Mouse (Mus musculus) midbrain, embryonic 13.5 days (tissue): ENCODE results near the gene Klhl25. TPM values are rescaled to one million over a fixed set of nuclear protein-coding genes. Genes with fewer than 3 reads are reported as not detected.
"Not testable (repeated sequence)": the region's sequence is repeated elsewhere in the genome, so short reads cannot be mapped to it uniquely, and the experiment has no call there.

ENCODE experiments used
- ATAC-seq: fragments of 200-750 bp; cut with Nextera tagmentation; 2 replicates; pipeline ENCODE4 v1.8.0; 2017; ENCODE audit warnings: mild to moderate bottlenecking, moderate TSS enrichment, moderate library complexity
- H3K27ac ChIP-seq: fragments of 300-500 bp; sonication (generic); 2 replicates; pipeline ENCODE4 v1.5.1; 2015; ENCODE audit warnings: inconsistent platforms, mild to moderate bottlenecking, moderate library complexity
- H3K27me3 ChIP-seq: fragments of 300-500 bp; sonication (generic); 2 replicates; pipeline ENCODE4 v1.6.1; 2015; ENCODE audit warnings: mild to moderate bottlenecking, inconsistent platforms
- H3K36me3 ChIP-seq: fragments of 300-500 bp; sonication (generic); 2 replicates; pipeline ENCODE4 v1.6.1; 2015; ENCODE audit warnings: mild to moderate bottlenecking, inconsistent platforms
- H3K4me1 ChIP-seq: fragments of 300-500 bp; sonication (generic); replicated peaks from 2 replicates; pipeline ENCODE4 v1.6.1; 2015; ENCODE audit warnings: inconsistent platforms
- H3K4me2 ChIP-seq: fragments of 300-500 bp; sonication (generic); replicated peaks from 2 replicates; pipeline ENCODE4 v1.6.1; 2015; ENCODE audit warnings: moderate library complexity, mild to moderate bottlenecking, inconsistent platforms
- H3K4me3 ChIP-seq: fragments of 300-500 bp; sonication (generic); replicated peaks from 2 replicates; pipeline ENCODE4 v1.5.1; 2015; ENCODE audit warnings: mild to moderate bottlenecking, inconsistent platforms
- H3K9ac ChIP-seq: fragments of 300-500 bp; sonication (generic); replicated peaks from 2 replicates; pipeline ENCODE4 v1.6.1; 2015; ENCODE audit warnings: mild to moderate bottlenecking, inconsistent platforms
- H3K9me3 ChIP-seq: fragments of 300-500 bp; sonication (generic); 2 replicates; pipeline ENCODE4 v1.6.1; 2016; ENCODE audit warnings: mild to moderate bottlenecking, inconsistent platforms
- WGBS: fragments of 180-500 bp; shearing (Covaris S2); methylation state at CpG from one replicate; pipeline ENCODE4 v1.1.7; 2015; 5-methylcytosine and 5-hydroxymethylcytosine counted together
- polyA plus RNA-seq: library from polyadenylated mRNA; unstranded; fragments of >200 nt; fragmentation: Nextera tagmentation; extraction: Ambion mirVana; gene quantifications from 2 replicates; pipeline ENCODE4 v1.2.1, GENCODE M21; 2015

Klhl25 gene
- polyA plus RNA-seq, 1 experiment from 2014 or later: 25.8 TPM

DNA sequence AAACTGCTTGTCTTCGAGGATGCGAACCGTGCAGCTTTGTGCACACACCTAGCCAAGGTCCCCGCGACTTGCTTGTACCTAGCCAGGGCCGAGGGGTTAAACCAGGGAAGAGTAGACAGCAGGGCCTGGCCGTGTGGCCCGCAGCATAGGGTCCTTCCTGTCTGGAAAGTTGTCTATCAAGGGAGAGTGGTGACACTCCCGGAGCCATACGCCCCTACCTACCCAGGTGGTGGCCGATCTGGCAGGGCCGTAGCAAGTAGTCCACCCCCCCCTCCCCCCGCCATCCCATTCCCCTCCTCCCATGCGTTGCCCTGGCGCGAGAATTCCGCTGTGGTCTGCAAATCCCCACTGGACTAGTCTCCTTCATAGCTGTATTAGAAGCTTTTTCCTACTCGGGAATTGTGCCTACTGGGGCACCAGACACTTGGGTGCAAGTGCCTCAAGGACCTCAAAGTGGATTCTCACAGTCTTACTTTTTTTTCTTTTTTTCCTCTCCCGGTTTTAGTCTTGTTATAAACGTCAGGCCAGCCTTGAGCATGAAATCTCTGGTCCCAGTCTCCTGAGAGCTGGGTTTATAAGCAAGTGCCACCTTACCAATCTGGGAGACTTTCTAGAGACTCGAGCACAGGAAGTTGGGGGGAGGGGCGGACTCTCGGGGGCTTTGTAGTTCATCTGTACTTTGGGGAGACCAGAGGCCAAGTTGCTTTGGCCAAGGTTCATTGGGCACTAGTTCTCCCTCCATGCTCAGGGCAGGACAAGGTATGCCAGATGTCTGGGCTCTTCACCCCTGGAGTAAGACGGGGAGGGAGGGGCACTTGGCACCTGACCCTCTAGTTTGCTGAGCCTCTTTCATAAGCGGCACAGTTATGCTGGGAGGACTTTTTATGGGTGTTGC, 913 bp downstream of the Klhl25 start:
- ATAC-seq: peak; percentile 38
- H3K4me3 ChIP-seq: peak overlapping the region; percentile 73
- H3K9ac ChIP-seq: peak overlapping the region; percentile 85
- H3K36me3 ChIP-seq: no peaks in the 10 kb centered on the region
- H3K27ac ChIP-seq: 0 out of 2 replicates have a peak overlapping the region, but pooled peaks have one; percentile 5
- WGBS: 2% methylated on average over 25 of the region's 25 CpGs
- H3K4me2 ChIP-seq: peak overlapping the region; percentile 89
- no peaks in the 10 kb centered on the region for H3K27me3 ChIP-seq
- peaks cover 52% of the 10 kb centered on the region for H3K4me1 ChIP-seq
- H3K9me3 ChIP-seq: no peaks in the 10 kb centered on the region

DNA sequence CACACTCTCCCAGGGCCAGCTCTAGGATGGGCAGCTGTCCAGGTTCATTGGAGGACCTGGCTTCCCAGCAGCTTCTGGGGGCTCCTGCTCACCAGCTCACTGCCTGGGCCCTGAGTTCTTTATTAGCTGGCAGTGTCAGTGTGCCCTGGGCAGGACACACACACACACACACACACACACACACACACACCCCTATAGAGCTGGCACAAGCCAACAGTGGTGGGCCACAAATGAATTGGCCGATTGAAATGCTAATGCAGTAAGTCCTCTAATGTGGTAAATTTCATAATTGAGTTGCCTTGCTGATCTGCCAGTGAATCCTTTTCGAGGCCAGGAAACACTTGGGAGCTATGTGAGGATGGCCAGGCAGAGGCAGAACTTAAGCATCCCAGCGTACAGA, 2.3 kb downstream of the Klhl25 start:
- H3K9me3 ChIP-seq, ATAC-seq: not testable (repeated sequence)
- WGBS: 50% methylated on average over 1 of the region's 3 CpGs

DNA sequence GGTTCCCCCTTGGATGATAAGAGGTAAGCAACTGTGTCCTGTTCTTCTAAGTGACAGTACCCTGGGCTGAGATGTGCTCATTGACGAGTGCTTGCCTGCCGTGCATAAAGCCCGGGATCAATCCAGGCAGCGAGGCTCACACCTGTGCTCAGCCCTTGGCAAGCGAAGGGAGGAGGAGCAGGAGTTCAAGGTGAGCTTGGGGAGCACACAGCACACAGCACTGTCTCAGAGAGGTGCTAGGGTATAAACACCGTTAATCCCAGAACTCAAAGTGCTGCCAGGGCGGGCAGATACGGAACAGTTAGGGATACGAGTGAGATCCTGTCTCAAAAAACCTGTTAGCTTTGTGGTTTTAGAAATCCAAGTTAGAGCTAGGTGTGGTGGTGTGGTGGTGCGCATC, 3.2 kb downstream of the Klhl25 start:
- H3K27ac ChIP-seq: no peak overlapping the region; the same call in 1 of the 2 replicates

More for the DNA sequence above, 2.3 kb downstream of the Klhl25 start:
- H3K9ac ChIP-seq, H3K4me2 ChIP-seq, H3K4me3 ChIP-seq, H3K27me3 ChIP-seq, H3K36me3 ChIP-seq, H3K27ac ChIP-seq: not testable (repeated sequence)
- H3K4me1 ChIP-seq: peaks cover 65% of the 10 kb centered on the region

DNA sequence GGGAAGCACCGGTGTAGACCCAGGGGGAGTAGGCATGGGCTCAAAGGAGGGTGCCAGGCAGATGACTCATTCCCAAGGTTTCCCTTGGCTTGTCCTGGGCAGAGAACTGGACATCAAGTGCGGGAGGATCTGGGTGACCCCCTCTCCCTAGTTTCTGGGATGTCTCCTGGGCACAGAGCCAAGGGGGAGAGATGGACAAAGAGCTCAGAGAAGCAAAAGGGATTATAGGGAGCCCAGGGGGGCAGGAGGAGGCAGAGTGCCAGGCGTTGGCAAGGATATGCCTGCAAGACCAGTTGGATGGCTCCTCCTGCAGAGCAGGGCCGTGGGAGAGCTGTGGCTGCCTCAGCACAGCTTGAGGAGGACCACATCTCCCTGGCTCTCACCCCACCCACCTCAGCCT, 4.3 kb downstream of the Klhl25 start:
- Histone ChIP-seq H3K9ac (peak overlapping the region; percentile 44; the same call in 1 of the 2 replicates), H3K4me2 (peak overlapping the region; percentile 28; the same call in 1 of the 2 replicates), H3K27me3 (no peaks in the 10 kb centered on the region), H3K4me1 (peaks cover 74% of the 10 kb centered on the region), H3K36me3 (no peaks in the 10 kb centered on the region), H3K9me3 (no peaks in the 10 kb centered on the region), H3K4me3 (no peak overlapping the region), H3K27ac (peak overlapping the region; percentile 79)
- 37% methylated on average over 4 of the region's 4 CpGs for WGBS
- ATAC-seq: peak; percentile 37

More for the DNA sequence above, 3.2 kb downstream of the Klhl25 start:
- 86% methylated on average over 10 of the region's 10 CpGs for WGBS
- Histone ChIP-seq H3K4me1 (peaks cover 74% of the 10 kb centered on the region), H3K27me3 (no peaks in the 10 kb centered on the region), H3K36me3 (no peaks in the 10 kb centered on the region), H3K9ac (no peak overlapping the region), H3K4me2 (no peak overlapping the region), H3K4me3 (no peak overlapping the region), H3K9me3 (no peaks in the 10 kb centered on the region)
- ATAC-seq: no peak

DNA sequence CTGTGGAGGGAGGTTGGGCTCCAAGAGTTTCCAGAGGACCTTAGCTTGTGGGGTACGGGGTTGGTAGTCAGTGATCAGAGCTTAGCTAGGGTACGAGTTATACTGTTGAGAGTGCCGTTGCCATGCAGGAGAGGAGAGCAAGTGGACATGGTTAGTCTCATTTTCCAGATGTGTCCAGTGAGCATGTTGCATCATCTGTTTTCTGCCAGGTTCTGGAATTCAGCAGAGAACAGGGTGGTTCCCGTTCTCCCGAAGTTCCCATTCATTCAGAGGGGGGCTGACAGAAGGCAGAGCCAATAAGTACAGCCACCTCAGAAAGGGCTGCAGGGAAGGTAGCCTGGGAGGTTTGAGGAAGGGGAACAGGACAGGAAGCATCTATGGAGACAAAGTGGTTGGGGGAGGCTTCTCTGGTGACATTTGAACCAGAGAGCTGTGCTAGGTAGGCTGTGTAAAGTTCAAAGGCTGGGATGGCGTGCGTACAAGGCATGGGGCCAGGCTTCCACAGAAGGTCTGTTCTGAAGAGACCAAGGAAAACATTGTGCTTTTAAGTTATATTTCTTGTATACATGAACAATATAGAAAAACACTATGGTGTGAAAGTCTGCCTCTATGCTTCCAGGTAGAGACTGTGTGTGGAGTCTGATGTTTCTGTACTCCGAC, 5.2 kb downstream of the Klhl25 start:
- peaks cover 69% of the 10 kb centered on the region for H3K4me1 ChIP-seq
- no peaks in the 10 kb centered on the region for H3K36me3 ChIP-seq
- no peak overlapping the region for H3K4me3 ChIP-seq
- H3K9me3 ChIP-seq: no peaks in the 10 kb centered on the region
- peak overlapping the region; percentile 79 for H3K27ac ChIP-seq
- peak overlapping the region; percentile 28; the same call in 1 of the 2 replicates for H3K4me2 ChIP-seq
- no peaks in the 10 kb centered on the region for H3K27me3 ChIP-seq
- peak overlapping the region; percentile 44; the same call in 1 of the 2 replicates for H3K9ac ChIP-seq
- WGBS: 70% methylated on average over 8 of the region's 8 CpGs
- no peak for ATAC-seq

DNA sequence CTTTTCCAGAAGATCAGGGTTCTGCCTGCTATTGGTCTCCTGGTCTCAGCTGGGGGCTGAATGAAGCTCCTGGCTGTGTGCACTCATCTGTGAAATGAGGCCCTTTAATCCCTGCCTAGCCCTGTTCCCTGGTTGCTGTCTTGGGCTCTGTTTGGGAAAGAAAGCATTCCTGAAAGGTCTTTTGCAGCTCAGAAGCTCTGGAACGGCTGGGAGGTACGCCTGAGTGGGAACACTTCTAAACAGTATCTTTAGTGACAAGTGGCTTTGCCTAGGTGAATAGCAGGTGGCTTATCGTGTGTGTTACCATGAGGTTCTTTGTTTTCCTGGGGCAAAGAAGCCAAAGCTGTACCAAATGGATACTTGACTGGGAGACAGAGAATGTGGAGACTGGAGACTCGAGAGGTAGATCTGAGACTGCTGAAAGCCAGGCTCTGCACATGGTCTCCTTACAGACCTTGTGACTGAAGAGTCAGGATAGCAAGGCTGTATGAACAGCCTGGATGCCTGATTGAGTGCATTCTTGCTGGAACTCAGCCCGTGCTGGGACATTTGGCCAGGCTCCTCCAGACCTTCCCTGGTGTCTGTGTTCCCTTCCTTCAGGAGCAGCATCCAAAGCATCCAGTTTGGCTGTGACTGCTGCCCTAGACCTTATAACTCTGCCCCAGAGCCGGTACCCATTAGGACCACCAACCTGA, 6.3 kb downstream of the Klhl25 start:
- no peaks in the 10 kb centered on the region for H3K9me3 ChIP-seq
- H3K36me3 ChIP-seq: 0 out of 2 replicates have a peak, but pooled peaks cover under 1% of the 10 kb centered on the region
- H3K4me3 ChIP-seq: no peak overlapping the region
- peak overlapping the region; percentile 22 for H3K4me2 ChIP-seq
- H3K27me3 ChIP-seq: no peaks in the 10 kb centered on the region
- H3K9ac ChIP-seq: peak overlapping the region; percentile 34; the same call in 1 of the 2 replicates
- H3K4me1 ChIP-seq: peaks cover 62% of the 10 kb centered on the region
- peak overlapping the region; percentile 79 for H3K27ac ChIP-seq
- 13% methylated on average over 6 of the region's 6 CpGs for whole genome bisulfite sequencing
- peak; percentile 47; the same call in 1 of the 2 replicates for ATAC-seq

DNA sequence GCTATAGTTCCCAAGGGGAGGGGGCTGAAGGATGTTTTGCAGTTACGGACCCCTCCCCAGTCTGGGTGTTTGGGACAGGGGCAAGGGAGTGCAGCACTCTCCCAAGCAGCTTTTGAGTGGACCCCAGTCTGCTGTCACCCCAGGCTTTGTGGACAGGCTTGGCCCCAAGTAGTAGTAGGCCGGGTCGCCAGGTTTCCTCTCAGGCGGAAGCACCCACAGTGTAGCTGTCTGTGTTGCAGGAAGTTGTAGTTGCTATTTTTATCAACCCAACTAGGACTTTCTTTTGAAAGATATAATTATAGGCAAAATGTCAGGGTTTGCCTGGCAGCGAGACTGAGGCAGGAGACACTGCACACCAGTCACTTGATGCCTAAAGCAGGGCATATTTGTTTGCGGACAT, 6.9 kb downstream of the Klhl25 start:
- Histone ChIP-seq H3K4me3 (no peak overlapping the region), H3K4me1 (peaks cover 61% of the 10 kb centered on the region), H3K36me3 (peaks cover 5% of the 10 kb centered on the region; the same call in 1 of the 2 replicates), H3K9me3 (no peaks in the 10 kb centered on the region), H3K27ac (peak overlapping the region; percentile 79), H3K4me2 (peak overlapping the region; percentile 22), H3K27me3 (no peaks in the 10 kb centered on the region), H3K9ac (0 out of 2 replicates have a peak overlapping the region, but pooled peaks have one; percentile 34)
- ATAC-seq: no peak
- 62% methylated on average over 6 of the region's 6 CpGs for WGBS

DNA sequence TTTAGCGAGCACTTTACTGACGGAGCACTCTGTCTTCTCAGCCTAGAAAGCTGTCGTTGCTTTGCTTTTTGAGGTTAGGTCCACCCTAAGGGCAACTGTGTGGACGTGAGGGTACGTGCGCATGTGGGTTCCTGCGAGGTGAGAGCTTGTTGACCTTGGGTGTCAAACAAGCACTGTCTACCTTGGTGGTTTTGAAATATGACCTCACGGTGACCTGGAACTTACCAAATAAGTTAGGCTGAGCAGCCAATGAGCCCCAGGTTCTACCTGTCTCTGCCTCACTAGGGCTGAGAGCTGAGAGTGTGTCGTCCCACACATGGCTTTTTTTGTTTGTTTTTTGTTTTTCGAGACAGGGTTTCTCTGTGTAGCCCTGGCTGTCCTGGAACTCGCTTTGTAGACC, 8.1 kb downstream of the Klhl25 start:
- H3K4me2 ChIP-seq: no peak overlapping the region
- no peak overlapping the region for H3K27ac ChIP-seq
- WGBS: 85% methylated on average over 11 of the region's 11 CpGs
- no peak overlapping the region for H3K4me3 ChIP-seq
- H3K36me3 ChIP-seq: peaks cover 5% of the 10 kb centered on the region; the same call in 1 of the 2 replicates
- H3K9me3 ChIP-seq: no peaks in the 10 kb centered on the region
- no peaks in the 10 kb centered on the region for H3K27me3 ChIP-seq
- no peak overlapping the region for H3K9ac ChIP-seq
- peaks cover 57% of the 10 kb centered on the region for H3K4me1 ChIP-seq
- no peak for ATAC-seq

DNA sequence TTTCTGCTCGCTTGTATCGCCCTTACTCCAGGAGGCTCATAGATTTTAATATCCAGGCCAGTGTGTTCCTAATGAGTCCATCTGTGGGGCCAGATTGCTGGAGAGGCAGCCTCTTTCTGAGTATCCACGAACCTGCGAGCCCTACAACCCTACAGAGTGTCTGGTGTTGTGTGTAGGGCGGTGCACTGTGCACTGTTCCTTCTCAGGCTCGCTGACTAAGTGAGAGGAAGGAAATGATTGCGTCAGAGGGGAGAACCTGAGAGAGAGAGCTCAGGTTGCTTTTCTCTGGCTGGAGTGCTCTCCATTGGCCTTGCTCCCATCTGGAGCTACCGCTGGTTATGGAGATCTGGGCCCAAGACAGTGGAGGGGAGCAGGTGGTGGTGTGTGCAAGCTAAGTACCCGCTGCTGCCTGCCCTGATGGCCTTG, 11.7 kb downstream of the Klhl25 start:
- Histone ChIP-seq H3K4me3 (no peak overlapping the region), H3K27ac (no peak overlapping the region), H3K9me3 (no peaks in the 10 kb centered on the region), H3K4me2 (no peak overlapping the region), H3K36me3 (peaks cover 17% of the 10 kb centered on the region), H3K27me3 (no peaks in the 10 kb centered on the region), H3K4me1 (peaks cover 22% of the 10 kb centered on the region), H3K9ac (no peak overlapping the region)
- 70% methylated on average over 9 of the region's 9 CpGs for WGBS
- ATAC-seq: peak; percentile 44; the same call in 1 of the 2 replicates

DNA sequence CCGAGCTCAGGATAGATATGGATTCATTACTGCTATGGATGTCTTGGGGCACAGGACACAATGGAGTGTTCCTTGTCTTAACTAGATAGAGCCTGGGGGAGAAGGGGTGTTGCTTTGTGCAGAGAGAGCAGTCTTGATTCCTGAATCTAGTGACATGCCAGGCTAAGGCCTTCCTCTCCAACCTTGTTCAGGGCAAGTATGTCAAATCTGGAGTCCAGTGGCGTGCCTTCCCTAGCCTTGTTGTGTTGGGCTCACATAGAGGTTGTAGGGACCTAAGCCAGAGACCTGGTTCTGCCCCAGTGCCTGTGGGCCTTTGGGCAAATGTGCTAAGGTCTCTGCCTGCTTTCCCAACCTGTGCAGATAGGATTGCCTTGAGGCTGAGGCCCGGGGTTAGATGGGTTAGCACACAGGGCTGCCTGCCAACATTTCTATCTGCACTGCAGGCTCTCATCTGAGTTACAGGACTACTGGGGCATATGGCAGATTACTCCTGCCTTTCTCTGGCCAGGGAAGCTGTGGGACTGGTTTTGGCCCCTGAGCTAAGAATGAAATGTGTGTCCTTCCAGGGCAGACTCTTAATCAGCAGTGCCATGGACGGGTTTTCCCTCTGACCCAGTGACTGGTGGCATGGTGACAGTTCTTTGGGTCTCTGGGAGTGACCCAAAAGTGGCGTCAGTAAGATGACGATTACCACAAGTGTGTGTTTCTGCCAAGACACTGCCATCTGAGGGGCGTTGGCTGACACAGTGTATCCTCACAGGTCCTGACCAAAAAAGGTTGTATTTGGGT, 13.7 kb downstream of the Klhl25 start:
- H3K9me3 ChIP-seq, H3K4me2 ChIP-seq, H3K27me3 ChIP-seq, H3K4me1 ChIP-seq, H3K9ac ChIP-seq, H3K4me3 ChIP-seq, H3K27ac ChIP-seq, ATAC-seq: not testable (repeated sequence)
- H3K36me3 ChIP-seq: peaks cover 37% of the 10 kb centered on the region
- 93% methylated on average over 7 of the region's 7 CpGs for WGBS

DNA sequence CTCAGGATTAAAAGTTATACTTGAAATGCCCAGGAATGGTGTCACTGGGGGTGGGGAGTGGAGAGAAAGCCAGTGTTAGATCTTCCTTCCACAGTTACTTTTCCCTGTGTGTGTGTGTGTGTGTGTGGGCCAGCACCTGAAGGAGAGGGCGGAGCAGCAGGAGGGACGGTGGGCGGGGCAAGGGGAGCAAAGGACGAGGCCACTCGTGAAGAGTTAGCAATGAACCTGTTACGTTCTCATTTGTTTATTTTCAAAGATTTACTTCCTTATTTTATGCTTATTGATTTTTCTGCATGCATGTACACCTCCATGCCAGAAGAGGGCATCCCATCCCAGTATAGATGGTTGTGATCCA, 14.3 kb downstream of the Klhl25 start:
- peaks cover 43% of the 10 kb centered on the region for H3K36me3 ChIP-seq
- 93% methylated on average over 6 of the region's 6 CpGs for WGBS

More for the DNA sequence above, 14.3 kb downstream of the Klhl25 start:
- H3K4me2 ChIP-seq, H3K4me1 ChIP-seq, H3K27me3 ChIP-seq, H3K9ac ChIP-seq, ATAC-seq, H3K27ac ChIP-seq, H3K4me3 ChIP-seq, H3K9me3 ChIP-seq: not testable (repeated sequence)
